Mouse (Mus musculus) gastrocnemius, postnatal 14 days (tissue): ENCODE results near the gene Dcdc2b. TPM values are rescaled to one million over a fixed set of nuclear protein-coding genes. Genes with fewer than 3 reads are reported as not detected.

Experiments used
- total RNA-seq, 2 experiments: library from RNA; stranded (reverse); gene quantifications; 2 replicates each; pipeline ENCODE4 v1.2.3; 2021

Gene Dcdc2b
- total RNA-seq, 2 experiments from 2014 or later, result 1.0 to 1.8 TPM

Other genes with a start within 250 kb of the Dcdc2b start
- 1 to 10 TPM; 2.4 to 2.9 TPM for gene Zbtb8a, start 236.1 kb downstream of the Dcdc2b start, total RNA-seq
- not detected for gene Zbtb8b, start 173.4 kb downstream of the Dcdc2b start, total RNA-seq
- 10 to 100 TPM; 22.2 to 32.6 TPM for gene Bsdc1, start 152.7 kb downstream of the Dcdc2b start, total RNA-seq
- not detected for gene Tssk3, start 123.2 kb downstream of the Dcdc2b start, total RNA-seq
- not detected for gene Fam229a, start 123.1 kb downstream of the Dcdc2b start, total RNA-seq
- 10 to 100 TPM in 1 of 2 experiments, 1 to 10 TPM in 1; 9.2 to 14.4 TPM for gene Marcksl1, start 100.7 kb downstream of the Dcdc2b start, total RNA-seq
- gene Hdac1, start 71.5 kb downstream of the Dcdc2b start, total RNA-seq, result 10 to 100 TPM; 14.9 to 16.9 TPM
- under 1 TPM; 0.37 to 0.44 TPM for gene Lck, start 40.6 kb downstream of the Dcdc2b start, total RNA-seq
- gene Fam167b, start 35.7 kb downstream of the Dcdc2b start, total RNA-seq, result under 1 TPM; 0.62 to 0.66 TPM
- gene Eif3i, start 13.6 kb downstream of the Dcdc2b start, total RNA-seq, result 100 to 1,000 TPM; 135 to 141 TPM
- gene Tmem234, start 13.6 kb downstream of the Dcdc2b start, total RNA-seq, result 10 to 100 TPM; 33.6 to 35.8 TPM
- gene Iqcc, start 4.8 kb upstream of the Dcdc2b start, total RNA-seq, result 10 to 100 TPM; 10.4 to 11.8 TPM
- 10 to 100 TPM; 58.0 to 66.8 TPM for gene Ccdc28b, start 9.7 kb upstream of the Dcdc2b start, total RNA-seq
- 10 to 100 TPM; 25.5 to 28.6 TPM for gene Txlna, start 26.8 kb upstream of the Dcdc2b start, total RNA-seq
- 10 to 100 TPM; 62.8 to 64.2 TPM for gene Kpna6, start 58.5 kb upstream of the Dcdc2b start, total RNA-seq
- 1 to 10 TPM; 1.9 to 3.7 TPM for gene Tmem39b, start 82.6 kb upstream of the Dcdc2b start, total RNA-seq
- 10 to 100 TPM; 31.7 to 34.7 TPM for gene Khdrbs1, start 128.0 kb upstream of the Dcdc2b start, total RNA-seq
- gene Ptp4a2, start 197.0 kb upstream of the Dcdc2b start, total RNA-seq, result 100 to 1,000 TPM; 515 to 580 TPM